Mouse (Mus musculus): Measurements from ENCODE around the gene Ppfia1.
A peak's percentile ranks its signal among the peaks of the same experiment; 100 is the strongest.

The Ppfia1 gene

GRCm38 (mm10) chr7:144553237-144554122, at the start of gene Ppfia1:
Gene Ppfia1, minus strand, starts transcription at chr7:144553729.
- DNase-seq (ENCODE audit: extremely low read depth, low read depth) = peak; percentile 64

- no peak for DNase-seq (ENCODE audit: extremely low read depth, low read depth)
These were observed 46.9 kb upstream of the Ppfia1 start for GRCm38 (mm10) chr7:144600333-144600900.

GRCm38 (mm10) chr7:144589508-144589907, 36.0 kb upstream of the Ppfia1 start:
- DNase-seq (ENCODE audit: extremely low read depth, low read depth) = no peak

GRCm38 (mm10) chr7:144587291-144587690, 33.8 kb upstream of the Ppfia1 start:
- no peak for DNase-seq (ENCODE audit: extremely low read depth, low read depth)

- DNase-seq (ENCODE audit: extremely low read depth, low read depth) = no peak
These were observed 32.1 kb upstream of the Ppfia1 start for GRCm38 (mm10) chr7:144585648-144586047.

- DNase-seq (ENCODE audit: extremely low read depth, low read depth) = peak; percentile 55
These were observed 30.1 kb upstream of the Ppfia1 start for GRCm38 (mm10) chr7:144583619-144584018.

GRCm38 (mm10) chr7:144582284-144582980, 28.9 kb upstream of the Ppfia1 start, which contains the start of gene Fadd:
Gene Fadd, minus strand, starts transcription at chr7:144582463.
- peak; percentile 86 for DNase-seq (ENCODE audit: extremely low read depth, low read depth)

- DNase-seq (ENCODE audit: extremely low read depth, low read depth) = peak; percentile 84
These were observed 28.2 kb upstream of the Ppfia1 start for GRCm38 (mm10) chr7:144581559-144582283.

GRCm38 (mm10) chr7:144577876-144578275, 24.3 kb upstream of the Ppfia1 start:
- DNase-seq (ENCODE audit: extremely low read depth, low read depth) = no peak

- no peak for DNase-seq (ENCODE audit: extremely low read depth, low read depth)
These were observed 18.7 kb upstream of the Ppfia1 start for GRCm38 (mm10) chr7:144572234-144572633.

GRCm38 (mm10) chr7:144571598-144571997, 18.1 kb upstream of the Ppfia1 start:
- no peak for DNase-seq (ENCODE audit: extremely low read depth, low read depth)

- DNase-seq (ENCODE audit: extremely low read depth, low read depth) = no peak
These were observed 15.9 kb upstream of the Ppfia1 start for GRCm38 (mm10) chr7:144569428-144569827.

- no peak for DNase-seq (ENCODE audit: extremely low read depth, low read depth)
These were observed 14.6 kb upstream of the Ppfia1 start for GRCm38 (mm10) chr7:144568091-144568490.

GRCm38 (mm10) chr7:144566921-144567682, 13.6 kb upstream of the Ppfia1 start:
- no peak for DNase-seq (ENCODE audit: extremely low read depth, low read depth)

GRCm38 (mm10) chr7:144563456-144564155, 10.1 kb upstream of the Ppfia1 start:
- no peak for DNase-seq (ENCODE audit: extremely low read depth, low read depth)

GRCm38 (mm10) chr7:144562016-144562415, 8.5 kb upstream of the Ppfia1 start:
- DNase-seq (ENCODE audit: extremely low read depth, low read depth) = no peak

GRCm38 (mm10) chr7:144560594-144560993, 7.1 kb upstream of the Ppfia1 start:
- no peak for DNase-seq (ENCODE audit: extremely low read depth, low read depth)

- DNase-seq (ENCODE audit: extremely low read depth, low read depth) = no peak
These were observed 5.0 kb upstream of the Ppfia1 start for GRCm38 (mm10) chr7:144558552-144558951.

GRCm38 (mm10) chr7:144554123-144554472, 569 bp upstream of the Ppfia1 start:
- no peak for DNase-seq (ENCODE audit: extremely low read depth, low read depth)

GRCm38 (mm10) chr7:144552274-144552673, 1.3 kb downstream of the Ppfia1 start:
- no peak for DNase-seq (ENCODE audit: extremely low read depth, low read depth)

Data from MEL-GATA-1-ER (cell line).